Mouse (Mus musculus) left cerebral cortex, adult 8-10 months (tissue): ENCODE measurements around the gene Zp2. TPM values are rescaled to one million over a fixed set of nuclear protein-coding genes. Genes with fewer than 3 reads are reported as not detected.

Experiments
- DNase-seq, 2 experiments: peaks; one replicate each; pipeline ENCODE4 v3.0.0; 2022; ENCODE audit warnings: low spot score in 2 of 2
- total RNA-seq, 4 experiments: library from RNA; stranded (reverse); gene quantifications; 2 replicates each; pipeline ENCODE4 v1.2.4; 2022

Gene Zp2
- 1 to 10 TPM in 1 of 4 experiments, under 1 TPM in 1, not detected in 2; 0.41 to 1.4 TPM for total RNA-seq

DNA sequence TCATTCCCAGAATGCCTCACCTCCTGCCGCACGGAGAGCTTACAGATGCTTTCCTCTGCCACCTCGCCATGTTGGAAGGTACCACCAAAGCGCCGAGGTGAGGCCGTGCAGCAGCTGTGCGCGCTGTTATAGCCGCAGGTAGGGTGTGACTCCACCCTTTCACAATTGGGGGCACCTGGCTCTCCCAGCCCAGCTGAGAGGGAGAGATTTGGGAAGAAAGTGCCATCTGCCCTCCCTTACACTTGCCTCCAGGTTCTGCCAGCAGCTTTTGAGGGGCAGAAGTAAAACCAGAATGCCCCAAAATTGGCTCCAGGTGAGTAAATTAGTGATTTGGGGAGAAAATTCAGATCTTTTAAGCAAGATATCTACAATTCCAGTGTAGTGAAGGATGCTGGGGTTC lies at the start of gene Zp2:
TSS of gene Zp2 (minus strand) at position 101 of the 400 bp plus-strand sequence.
- no peak for DNase-seq

DNA sequence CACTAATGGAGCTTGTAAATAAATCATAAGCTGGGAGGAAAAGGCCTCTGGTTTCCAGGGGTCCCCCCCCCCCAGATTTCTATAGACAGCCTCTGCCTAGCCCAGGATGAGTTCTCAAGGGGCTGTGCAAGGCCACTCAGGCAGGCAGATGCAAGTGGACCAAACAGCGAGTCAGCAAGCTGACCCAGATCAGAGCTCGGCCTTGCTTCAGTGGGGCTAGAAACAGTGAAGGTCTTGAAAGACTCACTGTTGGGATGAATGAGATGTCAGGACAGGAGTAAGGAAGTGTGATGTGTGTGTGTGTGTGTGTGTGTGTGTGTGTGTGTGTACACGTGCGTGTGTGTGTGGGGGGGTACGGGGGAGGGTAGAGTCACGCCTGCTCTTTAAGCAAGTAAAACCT lies 47.7 kb upstream of the Zp2 start:
- no peak for DNase-seq

DNA sequence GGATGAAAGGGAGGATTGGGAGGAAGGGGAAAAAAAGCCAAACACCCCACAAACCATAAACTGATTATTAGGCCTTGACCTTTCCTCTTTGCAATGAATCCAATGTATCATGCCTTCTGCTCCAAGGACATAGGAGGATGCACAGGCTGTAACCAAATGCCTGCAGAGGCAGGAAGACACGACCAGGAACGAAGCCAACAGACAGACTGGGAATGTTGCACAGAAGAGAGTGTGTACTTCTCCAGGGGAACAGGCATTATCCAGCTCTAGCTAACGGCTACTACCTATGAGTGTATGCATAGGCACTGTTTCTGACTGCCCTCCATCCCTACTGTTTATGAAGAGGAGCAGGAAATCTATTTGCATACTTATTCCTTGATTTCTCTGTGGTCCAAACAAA lies 47.1 kb upstream of the Zp2 start:
- DNase-seq = no peak

DNA sequence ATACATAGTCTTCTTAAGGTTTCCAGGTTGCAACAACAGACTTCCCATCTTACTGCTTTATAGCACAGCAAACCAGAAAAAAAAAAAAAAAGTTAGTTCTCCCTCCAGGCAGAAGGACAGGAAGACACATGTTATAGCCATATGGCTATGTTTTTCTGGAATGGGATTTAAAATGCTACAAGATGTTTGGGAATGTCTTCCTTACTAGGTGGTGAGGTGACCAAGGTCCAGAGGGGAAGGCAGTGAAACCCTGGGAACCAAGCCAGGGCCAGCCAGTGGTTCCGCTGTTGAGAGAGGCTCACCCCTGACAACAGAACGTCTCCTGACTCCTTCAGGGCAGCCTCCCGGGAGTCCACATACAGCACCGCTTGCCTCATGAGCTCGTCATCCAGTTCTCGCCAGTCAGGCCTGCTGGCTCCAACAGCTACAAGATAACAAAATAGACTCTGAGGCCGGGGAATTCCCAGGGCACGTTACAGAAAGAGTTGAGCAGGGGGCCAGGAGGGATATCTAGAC lies 45.1 kb upstream of the Zp2 start:
- no peak for DNase-seq

DNA sequence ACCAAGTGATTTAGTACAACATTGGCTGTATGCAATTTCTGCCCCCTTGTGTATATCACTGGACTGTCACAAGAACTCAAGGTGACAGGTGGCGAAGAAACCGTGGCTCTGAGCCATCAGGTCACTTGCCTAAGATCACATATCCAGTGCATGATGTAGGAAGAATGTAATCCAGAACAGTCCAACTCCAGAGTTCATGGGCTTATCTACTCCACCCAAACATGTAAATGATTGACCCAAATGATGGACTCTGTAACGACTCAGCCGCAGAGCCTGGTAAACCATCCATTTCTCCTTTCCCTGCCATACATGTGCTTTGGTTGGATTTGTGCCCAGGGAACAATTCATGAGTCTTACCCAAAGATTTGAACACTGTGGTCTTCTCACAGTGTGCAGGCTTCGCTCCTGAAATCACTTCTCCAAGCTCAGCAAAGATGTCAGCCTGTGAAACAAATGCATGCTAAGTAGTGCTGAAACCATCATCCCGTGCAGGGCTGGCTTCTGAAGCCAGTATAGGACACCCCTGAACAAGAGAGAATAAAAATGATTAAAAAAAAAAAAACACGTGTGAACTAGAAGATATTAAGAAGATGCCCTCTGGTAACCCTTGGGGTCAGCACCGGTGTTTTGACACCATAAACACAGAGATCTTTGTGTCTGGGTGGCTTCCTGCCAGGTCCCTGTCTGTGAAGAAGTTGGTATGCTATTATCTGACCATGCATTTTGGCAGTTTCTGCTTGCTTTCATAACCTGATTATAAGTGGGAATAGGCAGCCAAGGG lies 44.5 kb upstream of the Zp2 start:
- no peak for DNase-seq

DNA sequence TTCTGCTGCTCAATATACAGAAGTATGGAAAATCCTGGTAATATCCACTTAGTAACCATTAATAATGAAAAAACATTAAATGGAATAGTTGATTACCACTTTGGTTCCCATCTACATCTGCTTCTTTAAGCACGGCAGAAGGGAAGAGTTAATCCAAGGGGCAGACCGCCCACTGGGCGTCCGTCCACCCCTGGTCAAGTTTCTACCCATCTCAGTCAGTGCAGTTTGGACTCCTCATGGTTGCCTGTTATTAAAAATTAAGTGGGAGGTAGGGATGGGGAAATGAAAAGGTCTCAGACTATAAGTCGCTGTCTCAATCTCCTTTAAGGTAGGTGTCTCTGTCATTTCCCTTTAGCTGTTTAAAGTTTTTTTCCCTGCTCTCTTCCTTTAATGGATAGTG lies 43.9 kb upstream of the Zp2 start:
- DNase-seq = no peak

DNA sequence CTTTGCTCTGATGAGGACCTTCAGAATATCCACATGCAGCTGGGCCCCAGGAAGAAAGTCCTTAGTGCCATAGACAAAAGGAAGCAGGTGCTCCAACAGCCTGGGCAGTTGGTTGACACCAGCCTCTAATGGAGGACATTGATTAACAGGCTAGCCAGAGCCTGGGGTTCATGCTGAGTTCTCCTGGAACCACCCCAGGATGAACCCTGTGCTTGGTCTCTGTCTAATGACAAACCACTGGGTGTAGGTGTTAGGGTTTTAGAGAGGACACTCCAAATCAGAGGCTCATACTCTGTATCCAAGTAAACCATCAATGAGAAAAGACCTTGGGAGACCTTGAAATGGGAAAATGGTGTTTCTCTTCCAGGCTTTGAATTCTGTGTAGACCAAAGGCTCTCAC lies 37.8 kb upstream of the Zp2 start:
- DNase-seq = no peak

DNA sequence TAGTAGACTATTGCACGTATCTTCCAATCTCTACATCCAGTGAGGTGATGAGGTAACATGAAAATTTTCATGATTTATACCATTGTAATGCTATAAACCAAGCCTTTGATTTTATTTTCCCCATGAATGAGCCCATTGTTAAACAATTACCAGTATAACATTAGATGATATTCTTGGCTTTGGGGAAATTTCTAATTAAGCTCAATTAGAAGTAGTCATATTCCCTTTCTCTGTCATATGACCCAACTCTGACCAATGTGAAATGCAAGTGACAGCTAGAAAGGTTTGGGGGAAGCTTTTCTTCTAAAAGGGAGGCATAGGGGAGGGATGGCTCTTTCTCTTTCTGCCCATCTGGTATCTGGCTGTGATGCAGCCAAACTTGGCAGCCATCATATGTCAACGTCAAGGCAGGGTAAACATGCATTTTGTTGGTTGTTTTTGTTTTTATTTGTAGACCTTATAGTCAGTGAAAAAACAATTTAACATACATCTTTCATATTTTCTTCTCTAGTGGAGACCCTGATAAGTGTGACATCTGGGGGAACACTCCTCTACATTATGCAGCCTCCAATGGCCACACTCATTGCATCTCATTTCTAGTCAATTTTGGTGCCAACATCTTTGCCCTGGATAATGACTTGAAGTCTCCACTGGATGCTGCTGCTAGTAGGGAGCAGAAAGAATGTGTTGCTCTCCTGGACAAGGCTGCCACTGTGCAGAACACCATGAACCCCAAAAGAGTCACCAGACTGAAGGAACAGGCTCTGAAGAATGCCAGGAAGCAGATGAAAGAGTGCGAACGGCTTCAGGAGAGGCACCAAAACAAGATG lies 36.5 kb upstream of the Zp2 start:
- no peak for DNase-seq

DNA sequence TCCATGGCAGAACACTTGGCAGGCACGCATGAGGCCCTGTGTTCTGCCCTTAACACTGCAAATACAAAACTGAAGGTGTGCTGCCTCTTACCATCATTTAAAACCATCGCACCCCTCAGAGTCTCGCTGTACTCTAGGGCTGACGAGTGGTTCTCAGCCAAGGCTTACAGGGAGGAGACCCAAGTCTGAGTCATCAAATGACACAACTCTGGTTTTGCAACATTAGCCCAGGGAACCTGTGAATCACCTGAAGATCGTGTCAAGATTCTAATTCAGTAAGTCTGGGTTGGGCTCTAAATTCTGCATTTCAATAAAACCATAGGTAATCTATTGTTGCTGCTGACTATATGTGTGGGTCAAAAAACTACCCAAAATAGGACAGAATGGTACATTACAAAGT lies 35.5 kb upstream of the Zp2 start:
- DNase-seq = no peak

DNA sequence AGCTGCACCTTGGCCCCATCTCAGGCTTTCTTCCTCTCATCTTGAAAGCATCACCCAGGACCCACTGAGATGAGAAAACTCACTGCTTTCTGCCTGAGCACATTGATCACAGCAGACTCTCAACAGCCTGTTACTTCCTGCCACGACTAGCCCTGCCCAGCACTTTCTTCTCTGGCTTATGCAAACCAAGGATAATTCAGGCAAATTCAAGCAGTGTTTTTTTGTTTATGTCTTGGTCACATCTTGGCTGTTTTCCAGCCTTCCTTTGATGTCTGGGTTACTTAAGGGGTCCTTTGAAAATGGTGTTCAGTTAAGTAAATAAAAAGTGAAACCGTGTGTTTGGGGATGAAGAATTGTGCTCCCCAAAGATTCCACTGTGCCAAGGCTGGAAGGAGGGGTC lies 33.8 kb upstream of the Zp2 start:
- DNase-seq = no peak

DNA sequence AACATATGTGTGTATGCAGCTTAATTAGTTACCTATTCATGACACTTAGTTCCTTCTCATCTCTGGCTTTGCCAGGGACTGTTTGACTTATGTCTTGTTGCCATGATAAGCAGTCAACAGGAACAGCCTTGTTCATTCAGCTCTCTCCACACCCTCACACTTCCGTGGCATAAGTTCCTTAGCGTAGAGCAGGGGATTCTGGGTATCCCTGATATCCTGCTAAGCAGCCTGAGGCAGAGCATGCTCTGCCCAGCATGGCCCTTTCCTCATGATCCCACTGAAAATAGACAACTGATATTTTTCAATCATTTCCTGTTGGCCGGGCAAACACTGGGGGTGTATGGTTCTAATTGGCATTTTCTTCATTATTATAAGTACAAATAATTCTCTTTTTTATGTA lies 32.5 kb upstream of the Zp2 start:
- no peak for DNase-seq

DNA sequence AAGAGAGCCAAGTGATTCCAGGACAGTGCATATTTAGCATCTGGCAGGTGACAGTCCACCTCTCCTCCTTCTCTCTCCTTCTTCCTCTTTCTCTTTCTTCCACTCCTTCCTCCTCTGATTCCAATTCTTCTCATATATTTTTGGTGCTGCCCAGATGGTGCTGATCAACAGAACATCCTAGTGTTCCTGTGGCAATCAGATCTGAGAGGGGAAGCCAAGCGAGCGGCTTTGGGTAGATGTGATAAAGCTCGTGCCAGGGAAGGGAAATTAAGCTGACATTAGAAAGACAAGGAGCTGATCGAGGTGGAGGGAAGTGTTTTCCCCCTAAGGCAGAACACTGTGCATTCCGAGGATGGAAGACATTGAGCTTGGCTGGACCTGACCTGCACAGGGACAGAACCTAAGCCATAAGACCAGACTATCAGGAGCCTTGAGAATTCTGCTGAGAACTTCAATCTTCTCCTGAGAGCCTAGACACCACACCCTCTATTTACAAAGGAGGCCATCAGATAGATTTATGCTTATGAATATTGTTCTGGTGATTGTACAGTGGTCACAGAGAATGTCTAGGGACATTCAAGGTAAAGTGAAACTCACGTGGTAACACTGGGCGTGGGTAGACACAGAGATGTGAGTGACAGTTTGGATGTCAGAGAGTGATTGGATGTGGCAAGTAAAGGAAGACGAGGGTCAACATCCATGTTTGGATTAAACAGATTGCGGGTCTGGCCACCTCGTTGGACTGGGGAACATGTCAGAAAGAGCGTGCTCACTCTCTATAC lies 29.8 kb upstream of the Zp2 start:
- no peak for DNase-seq

DNA sequence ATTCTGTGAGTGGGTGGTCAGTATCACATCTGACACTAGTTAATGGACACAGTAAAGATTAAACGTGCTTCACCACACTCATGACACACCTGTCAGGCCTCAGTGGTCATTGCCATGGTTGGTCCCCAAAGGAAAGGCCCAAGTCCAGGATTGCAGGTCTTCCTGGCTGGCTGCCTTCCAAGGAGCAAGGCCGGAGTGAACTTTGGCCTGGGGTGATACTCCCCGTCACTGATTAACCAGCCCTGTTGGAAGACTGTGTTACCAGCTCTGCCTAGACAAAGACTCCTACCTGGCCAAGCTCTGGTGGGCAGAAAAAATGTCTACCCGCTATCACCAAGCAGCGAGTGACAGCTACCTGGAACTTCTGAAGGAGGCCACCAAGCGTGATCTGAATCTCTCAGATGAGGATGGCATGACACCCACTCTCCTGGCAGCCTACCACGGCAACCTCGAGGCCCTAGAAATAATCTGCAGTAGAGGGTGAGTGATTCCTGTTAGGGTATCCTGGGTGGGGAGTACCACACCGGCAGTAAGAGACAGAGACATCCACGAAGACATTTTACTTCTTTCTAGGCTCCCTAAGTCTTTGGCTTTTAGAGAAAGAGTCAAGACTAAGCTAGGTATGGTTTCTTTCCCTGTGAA lies 28.6 kb upstream of the Zp2 start, which contains the start of gene Anks4b:
TSS of gene Anks4b (plus strand) at position 256 of the 642 bp plus-strand sequence.
- DNase-seq = no peak

DNA sequence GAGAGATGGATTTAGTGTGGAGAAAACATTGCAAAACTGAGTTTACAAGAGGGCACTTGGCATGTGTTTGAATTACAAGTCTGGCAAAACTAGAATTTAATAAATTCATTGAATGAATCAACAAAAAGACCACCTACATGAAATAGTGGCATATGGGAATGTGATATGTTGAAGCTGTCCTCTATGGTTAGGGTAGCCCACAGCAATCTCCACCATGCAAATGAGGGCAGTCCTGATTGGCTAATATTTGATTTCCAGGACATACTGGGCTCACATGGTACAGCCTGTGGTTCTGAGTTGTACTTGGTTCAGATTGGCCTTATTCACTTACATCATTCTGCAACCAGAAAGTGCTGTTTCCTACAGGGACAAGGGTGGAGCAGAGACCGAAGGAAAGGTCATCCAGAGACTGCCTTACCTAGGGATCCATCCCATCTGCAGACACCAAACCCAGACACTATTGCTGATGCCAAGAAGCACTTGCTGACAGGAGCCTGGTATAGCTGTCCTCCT lies 27.2 kb upstream of the Zp2 start:
- DNase-seq = no peak

DNA sequence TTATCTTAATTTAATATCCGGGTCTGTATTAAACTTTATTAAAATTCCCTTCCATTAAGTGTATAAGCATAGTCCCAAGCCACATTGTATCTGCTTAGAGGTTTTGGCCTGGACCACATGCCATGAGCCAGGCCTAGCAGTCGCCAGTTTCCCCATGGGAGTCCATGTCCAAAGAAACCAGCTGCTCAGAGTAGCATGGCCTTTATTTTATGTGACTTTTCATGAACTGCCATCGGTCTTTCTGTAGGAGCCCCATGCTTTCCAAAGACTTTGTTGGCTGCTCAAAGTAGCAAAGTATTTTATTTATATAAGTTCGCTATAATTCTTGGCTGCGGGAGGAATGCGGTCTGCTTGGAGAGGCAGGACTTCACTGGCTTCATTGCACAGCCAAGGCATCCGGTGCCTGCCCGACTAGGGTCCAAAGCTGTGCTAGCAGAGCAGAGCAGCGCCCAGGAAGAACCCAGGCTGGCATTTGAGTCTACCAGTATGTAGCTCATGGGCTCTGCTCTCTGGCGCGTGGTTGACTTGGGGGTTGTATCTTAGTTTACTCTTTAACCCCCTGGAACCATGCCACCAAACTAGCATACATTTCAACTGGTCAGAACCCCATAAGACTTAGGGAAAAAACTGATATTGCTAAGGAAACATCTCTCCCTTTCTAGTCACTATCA lies 18.6 kb upstream of the Zp2 start:
- no peak for DNase-seq

DNA sequence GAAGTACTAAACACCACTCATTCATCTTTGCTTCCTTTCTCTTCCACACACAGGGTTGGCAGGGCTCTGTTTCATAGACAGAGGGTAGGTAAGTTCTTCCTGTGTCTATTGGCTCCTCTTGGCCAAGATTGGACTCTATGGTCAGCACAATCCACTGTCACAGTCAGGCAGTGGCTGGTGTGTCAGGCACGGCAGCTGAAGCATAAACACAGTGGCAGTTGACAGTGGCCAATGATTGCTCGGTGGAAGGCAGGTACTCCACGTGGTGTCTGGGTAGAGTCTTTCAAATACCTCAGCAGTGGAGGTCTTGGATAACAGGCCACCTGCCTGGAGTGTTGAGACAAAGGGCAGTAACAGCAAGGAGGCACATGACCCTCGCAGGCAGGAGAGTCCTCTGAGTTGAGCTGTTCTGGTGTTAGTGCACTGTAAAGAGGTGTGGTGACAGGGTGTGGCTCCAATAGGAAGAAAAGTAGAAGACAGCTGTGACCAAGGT lies 13.1 kb upstream of the Zp2 start:
- DNase-seq = no peak

DNA sequence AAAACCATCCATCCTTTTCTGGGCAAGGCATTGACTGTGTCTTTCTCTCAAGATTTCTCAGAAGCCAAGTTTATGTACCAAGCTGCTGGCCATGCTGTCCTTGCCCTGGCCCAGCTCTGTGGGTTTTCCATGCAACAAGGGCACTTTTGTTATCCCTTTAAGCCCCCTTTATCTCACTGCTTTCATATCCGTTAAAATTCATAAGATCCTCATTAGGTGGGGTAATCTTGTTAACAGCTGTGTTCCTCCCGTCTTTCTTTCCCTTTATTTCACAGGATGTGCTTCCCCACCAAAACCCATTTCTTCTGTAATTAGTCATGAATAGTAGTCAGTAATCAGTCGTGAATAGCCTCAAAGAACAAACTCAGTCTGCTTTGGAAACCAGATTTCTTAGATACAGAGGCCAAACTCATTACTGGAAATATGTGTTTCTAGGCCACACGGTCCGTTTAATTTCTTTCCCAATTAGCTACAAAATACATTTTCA lies 12.5 kb upstream of the Zp2 start:
- DNase-seq = no peak

DNA sequence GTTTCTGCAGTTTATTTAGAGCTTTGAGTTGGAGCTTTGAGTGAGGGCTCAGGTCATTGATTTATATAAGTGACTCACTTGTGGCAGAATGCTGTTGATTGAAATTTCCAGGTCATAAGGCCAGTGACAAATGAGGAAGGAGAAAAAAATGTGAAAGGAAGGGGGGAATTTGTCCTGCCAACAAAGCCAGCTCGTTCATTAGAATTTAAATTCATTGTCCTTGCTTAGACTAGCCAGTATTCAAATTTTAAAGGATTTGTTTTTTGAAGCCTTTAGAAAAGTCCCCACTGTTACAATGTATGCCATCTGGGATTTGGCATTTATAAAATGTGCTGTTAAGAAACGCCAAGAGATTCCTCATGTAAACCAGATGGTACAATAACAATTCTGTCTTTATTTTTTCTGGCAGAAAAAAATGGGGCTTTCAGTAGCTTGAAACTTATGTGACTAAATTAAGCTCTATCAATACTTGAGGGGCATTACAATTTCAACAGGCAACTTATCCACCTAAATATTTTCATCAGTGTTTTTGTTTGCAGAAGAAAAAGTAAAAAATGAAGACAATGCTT lies 11.8 kb upstream of the Zp2 start:
- no peak for DNase-seq

DNA sequence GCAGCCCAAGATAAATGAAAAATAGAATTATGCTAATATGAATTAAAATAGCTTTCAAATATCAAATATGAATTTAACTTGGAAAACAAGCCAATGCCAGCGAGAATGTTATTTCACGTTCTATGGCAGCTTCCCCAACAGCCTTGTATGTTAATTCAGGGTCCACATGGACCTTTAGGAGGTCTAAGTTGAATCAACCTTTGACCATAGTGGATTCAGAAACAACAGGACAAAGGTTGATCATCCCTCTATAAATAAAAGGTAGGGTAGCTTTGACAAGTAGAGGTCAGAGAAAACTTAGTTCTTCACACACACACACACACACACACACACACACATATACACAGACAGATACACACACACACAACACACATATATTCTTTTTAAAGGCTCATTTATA lies 5.8 kb upstream of the Zp2 start:
- no peak for DNase-seq

DNA sequence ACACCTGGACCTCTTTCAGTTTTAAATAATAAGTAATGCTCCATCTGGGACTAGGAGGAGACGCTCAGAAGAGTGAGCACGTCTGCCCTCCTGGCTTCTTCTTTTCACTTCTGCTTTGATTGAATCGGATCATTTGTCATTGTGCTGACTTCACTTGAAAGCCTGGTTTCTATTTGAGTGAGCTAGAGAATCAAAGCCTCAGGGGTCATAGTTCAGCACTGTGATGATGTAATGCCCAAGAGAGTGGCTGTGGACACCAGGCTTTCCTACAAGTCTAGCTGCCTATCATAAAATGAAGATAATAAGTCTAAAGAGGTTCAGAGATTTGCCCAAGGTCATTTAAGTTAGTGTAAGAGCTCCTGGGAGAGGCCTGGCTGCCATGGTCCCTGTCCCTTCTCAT lies 5.2 kb upstream of the Zp2 start:
- DNase-seq = no peak
